Mouse (Mus musculus): ENCODE measurements around the gene Ms4a6b. TPM values are rescaled to one million over a fixed set of nuclear protein-coding genes. Genes with fewer than 3 reads are reported as not detected.
"Not testable (repeated sequence)": the region's sequence is repeated elsewhere in the genome, so short reads cannot be mapped to it uniquely, and the experiment has no call there.

The Ms4a6b gene
- polyA plus RNA-seq, 2 experiments, result 6.9 to 10.0 TPM

DNA sequence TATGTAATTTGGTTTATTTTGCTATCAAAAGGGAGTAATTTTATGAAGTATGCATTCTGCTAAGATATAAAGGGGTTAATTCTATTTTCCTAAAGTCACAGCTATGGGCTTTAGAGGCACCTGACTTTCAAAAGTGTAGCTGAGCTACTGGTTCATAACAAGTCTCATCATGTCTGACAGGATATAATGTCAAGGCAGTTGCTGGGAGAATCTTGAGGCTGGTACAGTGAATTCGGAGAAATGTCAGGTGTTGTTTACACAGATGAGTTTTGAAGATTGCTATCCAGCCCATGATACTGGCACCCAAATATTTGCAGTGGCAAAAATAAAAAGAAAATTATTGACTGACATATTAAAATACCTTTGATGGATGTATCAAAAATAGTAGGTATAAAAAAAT is 11.5 kb upstream of the Ms4a6b start:
- no peak overlapping the region for H3K9ac ChIP-seq (ENCODE audit: low read depth, low read length, severe bottlenecking)
- DNase-seq (ENCODE audit: low spot score), result no peak
- WGBS, result 86% methylated on average over 1 of the region's 1 CpGs
- H3K27ac ChIP-seq (replicated peaks; ENCODE audit: low read depth, low read length), result no peak overlapping the region
- H3K9me3 ChIP-seq (ENCODE audit: control insufficient read depth, low read length), result no peaks in the 10 kb centered on the region
- H3K4me1 ChIP-seq (ENCODE audit: control insufficient read depth, insufficient read depth, low read length), result no peaks in the 10 kb centered on the region
- H3K27me3 ChIP-seq (ENCODE audit: control insufficient read depth, insufficient read depth, low read length), result no peaks in the 10 kb centered on the region
- H3K4me2 ChIP-seq (replicated peaks; ENCODE audit: low read depth, low read length, severe bottlenecking), result no peak overlapping the region
- no peaks in the 10 kb centered on the region for H3K36me3 ChIP-seq (ENCODE audit: control insufficient read depth, insufficient read depth, low read length)
- no peak for ATAC-seq (ENCODE audit: low FRiP score, low read depth)
- H3K4me3 ChIP-seq (replicated peaks; ENCODE audit: low read length), result no peak overlapping the region
- TF ChIP-seq POLR2A (IDR thresholded peaks at IDR 0.05; ENCODE audit: borderline replicate concordance, extremely low read depth, insufficient read depth, insufficient read length), result no peak

DNA sequence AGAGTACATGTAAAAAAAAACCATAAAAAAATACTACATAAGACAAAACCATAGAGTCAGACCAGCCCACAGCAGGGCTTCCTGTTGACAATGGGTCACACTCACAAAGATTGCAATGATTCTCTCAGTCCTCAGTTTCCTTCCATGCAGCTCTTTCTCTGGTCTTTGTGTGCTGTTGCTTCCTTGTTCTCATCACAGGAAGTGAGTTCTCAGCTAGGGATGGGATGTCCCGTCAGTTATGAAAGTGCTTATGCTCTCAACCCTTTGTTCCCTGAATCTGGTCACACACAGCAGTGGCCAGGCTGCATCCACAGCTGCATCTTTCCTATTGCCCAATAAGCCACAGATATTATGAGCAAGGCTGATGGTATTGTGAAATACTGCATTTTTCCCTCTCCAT is 2.9 kb upstream of the Ms4a6b start:
- no peak for TF ChIP-seq POLR2A (IDR thresholded peaks at IDR 0.05; ENCODE audit: borderline replicate concordance, extremely low read depth, insufficient read depth, insufficient read length)
- Histone ChIP-seq H3K4me1 (ENCODE audit: control insufficient read depth, insufficient read depth, low read length) (no peaks in the 10 kb centered on the region), H3K9me3 (ENCODE audit: control insufficient read depth, low read length) (no peaks in the 10 kb centered on the region), H3K4me3 (replicated peaks; ENCODE audit: low read length) (no peak overlapping the region), H3K27ac (replicated peaks; ENCODE audit: low read depth, low read length) (no peak overlapping the region), H3K4me2 (replicated peaks; ENCODE audit: low read depth, low read length, severe bottlenecking) (no peak overlapping the region), H3K27me3 (ENCODE audit: control insufficient read depth, insufficient read depth, low read length) (no peaks in the 10 kb centered on the region), H3K9ac (ENCODE audit: low read depth, low read length, severe bottlenecking) (no peak overlapping the region), H3K36me3 (ENCODE audit: control insufficient read depth, insufficient read depth, low read length) (no peaks in the 10 kb centered on the region)
- no peak for ATAC-seq (ENCODE audit: low FRiP score, low read depth)
- no peak for DNase-seq (ENCODE audit: low spot score)
- 76% methylated on average over 1 of the region's 1 CpGs for WGBS

DNA sequence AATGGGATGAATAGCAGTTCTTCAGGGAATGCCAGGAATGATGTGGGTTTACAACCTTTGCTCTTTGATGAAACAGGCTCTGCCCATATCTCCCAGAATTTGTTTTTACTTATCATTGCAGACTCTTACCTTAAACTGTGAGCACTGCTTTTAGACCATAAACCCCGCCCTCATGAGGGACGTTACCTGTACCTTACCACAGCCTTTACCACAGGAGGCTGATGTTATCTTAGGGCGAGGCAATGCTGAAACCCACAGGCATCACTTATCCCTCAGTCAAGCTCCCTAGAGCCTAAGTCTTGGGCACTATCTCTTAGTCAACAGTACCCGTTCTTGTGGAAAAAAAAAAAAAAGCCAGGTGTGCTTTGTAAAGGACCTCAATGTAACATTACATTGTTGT is 533 bp downstream of the Ms4a6b start:
- H3K27ac ChIP-seq (replicated peaks; ENCODE audit: low read depth, low read length), result no peak overlapping the region
- H3K9ac ChIP-seq (ENCODE audit: low read depth, low read length, severe bottlenecking), result no peak overlapping the region
- H3K9me3 ChIP-seq (ENCODE audit: control insufficient read depth, low read length), result no peaks in the 10 kb centered on the region
- TF ChIP-seq POLR2A (IDR thresholded peaks at IDR 0.05; ENCODE audit: borderline replicate concordance, extremely low read depth, insufficient read depth, insufficient read length), result no peak
- H3K27me3 ChIP-seq (ENCODE audit: control insufficient read depth, insufficient read depth, low read length), result no peaks in the 10 kb centered on the region
- ATAC-seq (ENCODE audit: low FRiP score, low read depth), result no peak
- H3K36me3 ChIP-seq (ENCODE audit: control insufficient read depth, insufficient read depth, low read length), result no peaks in the 10 kb centered on the region
- no peaks in the 10 kb centered on the region for H3K4me1 ChIP-seq (ENCODE audit: control insufficient read depth, insufficient read depth, low read length)
- no peak for DNase-seq (ENCODE audit: low spot score)
- 63% methylated on average over 4 of the region's 4 CpGs for WGBS
- no peak overlapping the region for H3K4me3 ChIP-seq (replicated peaks; ENCODE audit: low read length)
- H3K4me2 ChIP-seq (replicated peaks; ENCODE audit: low read depth, low read length, severe bottlenecking), result no peak overlapping the region

DNA sequence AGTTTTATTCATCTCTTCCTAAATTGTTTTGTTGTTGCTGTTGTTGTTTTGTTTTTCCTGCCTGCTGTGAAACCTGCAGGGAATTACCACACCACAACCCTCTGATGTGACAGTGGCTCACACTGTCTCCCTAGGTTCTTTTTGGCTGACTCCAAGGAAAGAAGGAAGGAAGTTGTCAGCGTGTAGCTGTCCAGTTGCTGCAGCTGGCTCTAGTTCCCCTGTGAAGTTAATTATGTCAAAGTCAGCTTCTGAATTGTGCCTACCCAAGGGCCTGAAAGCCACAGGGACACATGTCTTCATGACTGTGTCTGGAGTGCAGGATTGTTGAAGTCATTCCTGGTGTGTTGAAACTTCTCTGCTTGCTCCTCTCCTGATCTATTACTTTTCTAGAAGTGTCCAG is 1.1 kb downstream of the Ms4a6b start:
- H3K9ac ChIP-seq (ENCODE audit: low read depth, low read length, severe bottlenecking); ATAC-seq (ENCODE audit: low FRiP score, low read depth); H3K4me2 ChIP-seq (replicated peaks; ENCODE audit: low read depth, low read length, severe bottlenecking); DNase-seq (ENCODE audit: low spot score); H3K4me3 ChIP-seq (replicated peaks; ENCODE audit: low read length); H3K27ac ChIP-seq (replicated peaks; ENCODE audit: low read depth, low read length); H3K27me3 ChIP-seq (ENCODE audit: control insufficient read depth, insufficient read depth, low read length); H3K4me1 ChIP-seq (ENCODE audit: control insufficient read depth, insufficient read depth, low read length); H3K36me3 ChIP-seq (ENCODE audit: control insufficient read depth, insufficient read depth, low read length); H3K9me3 ChIP-seq (ENCODE audit: control insufficient read depth, low read length): not testable (repeated sequence)
- 33% methylated on average over 1 of the region's 1 CpGs for WGBS

DNA sequence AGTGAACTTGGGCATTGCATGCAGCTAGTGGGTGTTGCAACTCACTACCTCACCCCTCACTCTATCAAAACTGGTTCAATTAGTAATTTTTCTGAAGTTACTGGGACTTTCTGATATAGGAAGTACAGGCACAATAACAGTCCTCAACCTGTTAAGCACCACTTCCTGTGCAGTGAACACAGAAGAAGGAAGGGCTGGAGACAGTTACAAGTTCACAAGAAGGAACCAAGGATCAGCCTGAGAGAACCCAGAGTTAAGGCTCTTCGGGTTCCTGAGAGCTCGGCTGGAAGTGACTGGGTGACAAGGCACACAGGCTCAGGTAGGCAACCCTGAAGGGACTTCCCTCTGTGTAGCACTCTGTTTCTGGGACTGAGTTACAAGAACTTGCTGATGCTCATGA is 2.0 kb downstream of the Ms4a6b start:
- WGBS, result 83% methylated on average over 2 of the region's 2 CpGs

DNA sequence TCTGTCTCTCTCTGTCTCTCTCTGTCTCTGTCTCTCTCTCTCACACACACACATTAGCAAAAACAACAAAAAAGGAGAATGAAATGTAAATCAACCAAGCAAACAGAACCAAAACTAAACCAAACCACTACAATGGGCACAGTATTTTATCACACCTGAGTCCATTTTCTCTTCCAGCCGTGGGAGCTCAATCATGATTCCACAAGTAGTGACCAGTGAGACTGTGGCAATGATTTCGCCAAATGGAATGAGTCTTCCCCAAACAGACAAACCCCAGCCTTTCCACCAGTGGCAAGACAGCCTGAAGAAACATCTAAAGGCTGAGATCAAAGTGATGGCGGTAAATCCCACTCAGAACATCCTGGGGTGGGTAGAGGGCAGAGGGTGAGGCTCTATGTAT is 3.8 kb downstream of the Ms4a6b start:
- 79% methylated on average over 3 of the region's 3 CpGs for WGBS
- Histone ChIP-seq H3K4me2 (replicated peaks; ENCODE audit: low read depth, low read length, severe bottlenecking) (no peak overlapping the region), H3K36me3 (ENCODE audit: control insufficient read depth, insufficient read depth, low read length) (no peaks in the 10 kb centered on the region), H3K4me1 (ENCODE audit: control insufficient read depth, insufficient read depth, low read length) (no peaks in the 10 kb centered on the region), H3K4me3 (replicated peaks; ENCODE audit: low read length) (no peak overlapping the region), H3K9ac (ENCODE audit: low read depth, low read length, severe bottlenecking) (no peak overlapping the region), H3K9me3 (ENCODE audit: control insufficient read depth, low read length) (no peaks in the 10 kb centered on the region), H3K27ac (replicated peaks; ENCODE audit: low read depth, low read length) (no peak overlapping the region), H3K27me3 (ENCODE audit: control insufficient read depth, insufficient read depth, low read length) (no peaks in the 10 kb centered on the region)
- DNase-seq (ENCODE audit: low spot score) (no peak), ATAC-seq (ENCODE audit: low FRiP score, low read depth) (no peak)
- no peak for TF ChIP-seq POLR2A (IDR thresholded peaks at IDR 0.05; ENCODE audit: borderline replicate concordance, extremely low read depth, insufficient read depth, insufficient read length)

More for the DNA sequence above, 2.0 kb downstream of the Ms4a6b start:
- not testable (repeated sequence) for H3K4me3 ChIP-seq (replicated peaks; ENCODE audit: low read length); H3K9ac ChIP-seq (ENCODE audit: low read depth, low read length, severe bottlenecking); DNase-seq (ENCODE audit: low spot score); H3K4me2 ChIP-seq (replicated peaks; ENCODE audit: low read depth, low read length, severe bottlenecking); H3K27me3 ChIP-seq (ENCODE audit: control insufficient read depth, insufficient read depth, low read length); H3K9me3 ChIP-seq (ENCODE audit: control insufficient read depth, low read length); H3K4me1 ChIP-seq (ENCODE audit: control insufficient read depth, insufficient read depth, low read length); H3K36me3 ChIP-seq (ENCODE audit: control insufficient read depth, insufficient read depth, low read length); H3K27ac ChIP-seq (replicated peaks; ENCODE audit: low read depth, low read length); ATAC-seq (ENCODE audit: low FRiP score, low read depth)
